Mouse (Mus musculus): ENCODE results near the gene Gm20695. TPM values are rescaled to one million over a fixed set of nuclear protein-coding genes. Genes with fewer than 3 reads are reported as not detected.

Gene Gm20695
- 1 to 10 TPM; 1.6 to 2.2 (median 2.1) TPM for total RNA-seq (2022)

- peak; percentile 91 for DNase-seq
Measured at GRCm38 (mm10) chr16:3884201-3885064, at the start of gene Gm20695, which contains the start of gene Zfp597. Gm20695 (plus strand) TSS chr16:3884648. Zfp597 (minus strand) TSS chr16:3884561.

- DNase-seq, result no peak
Measured at GRCm38 (mm10) chr16:3835461-3835860, 49.0 kb upstream of the Gm20695 start.

- no peak for DNase-seq
Measured at GRCm38 (mm10) chr16:3839157-3839885, 45.1 kb upstream of the Gm20695 start.

- no peak for DNase-seq
Measured at GRCm38 (mm10) chr16:3842989-3843388, 41.5 kb upstream of the Gm20695 start.

- DNase-seq, result no peak
Measured at GRCm38 (mm10) chr16:3843796-3844195, 40.7 kb upstream of the Gm20695 start.

- DNase-seq, result peak; percentile 95
Measured at GRCm38 (mm10) chr16:3846711-3847518, 37.5 kb upstream of the Gm20695 start, which contains the start of gene Zfp174. Zfp174 (plus strand) TSS chr16:3847268.

- DNase-seq, result no peak
Measured at GRCm38 (mm10) chr16:3847871-3848270, 36.6 kb upstream of the Gm20695 start.

- DNase-seq, result no peak
Measured at GRCm38 (mm10) chr16:3848416-3848815, 36.0 kb upstream of the Gm20695 start.

GRCm38 (mm10) chr16:3851301-3851700 is 33.1 kb upstream of the Gm20695 start:
- DNase-seq, result peak; percentile 82

GRCm38 (mm10) chr16:3852586-3852985 is 31.9 kb upstream of the Gm20695 start:
- no peak for DNase-seq

- DNase-seq, result no peak
Measured at GRCm38 (mm10) chr16:3854437-3855182, 29.8 kb upstream of the Gm20695 start.

GRCm38 (mm10) chr16:3855776-3856175 is 28.7 kb upstream of the Gm20695 start:
- DNase-seq, result no peak

GRCm38 (mm10) chr16:3859254-3859653 is 25.2 kb upstream of the Gm20695 start:
- no peak for DNase-seq

- no peak for DNase-seq
Measured at GRCm38 (mm10) chr16:3871815-3872214, 12.6 kb upstream of the Gm20695 start.

- DNase-seq, result peak; percentile 92
Measured at GRCm38 (mm10) chr16:3872216-3873047, 12.0 kb upstream of the Gm20695 start, which contains the start of gene Naa60. Naa60 (plus strand) TSS chr16:3872375.

GRCm38 (mm10) chr16:3876346-3876745 is 8.1 kb upstream of the Gm20695 start:
- DNase-seq, result no peak

GRCm38 (mm10) chr16:3885065-3885670 is 720 bp downstream of the Gm20695 start:
- no peak for DNase-seq

GRCm38 (mm10) chr16:3891621-3892295 is 7.3 kb downstream of the Gm20695 start:
- DNase-seq, result no peak

- DNase-seq, result no peak
Measured at GRCm38 (mm10) chr16:3893739-3894138, 9.3 kb downstream of the Gm20695 start.
